Mouse (Mus musculus) kidney, embryonic 14.5 days (tissue): ENCODE data around the gene Bptf. TPM values are rescaled to one million over a fixed set of nuclear protein-coding genes. Genes with fewer than 3 reads are reported as not detected.

Experiments
- ATAC-seq: fragments of 200-750 bp; cut with Nextera tagmentation; 2 replicates; pipeline ENCODE4 v1.8.0; 2017; ENCODE audit warnings: moderate number of reproducible peaks, mild to moderate bottlenecking, moderate TSS enrichment, moderate library complexity; ENCODE audit not compliant: low FRiP score, low TSS enrichment
- H3K27ac ChIP-seq: fragments of 300-500 bp; sonication (generic); 2 replicates; pipeline ENCODE4 v1.5.1; 2014; ENCODE audit warnings: low read depth, mild to moderate bottlenecking, low read length, moderate library complexity, mixed read lengths
- H3K27me3 ChIP-seq: fragments of 300-500 bp; sonication (generic); 2 replicates; pipeline ENCODE4 v1.6.1; 2014; ENCODE audit warnings: mild to moderate bottlenecking, low read length; ENCODE audit not compliant: control insufficient read depth, insufficient read depth
- H3K36me3 ChIP-seq: fragments of 300-500 bp; sonication (generic); 2 replicates; pipeline ENCODE4 v1.6.1; 2014; ENCODE audit warnings: low read length, mixed read lengths; ENCODE audit not compliant: control insufficient read depth, insufficient read depth
- H3K4me1 ChIP-seq: fragments of 300-500 bp; sonication (generic); 2 replicates; pipeline ENCODE4 v1.6.1; 2014; ENCODE audit warnings: low read length, mixed read lengths; ENCODE audit not compliant: control insufficient read depth, insufficient read depth
- H3K4me2 ChIP-seq: fragments of 300-500 bp; sonication (generic); replicated peaks from 2 replicates; pipeline ENCODE4 v1.6.1; 2014; ENCODE audit warnings: low read depth, mild to moderate bottlenecking, low read length
- H3K4me3 ChIP-seq: fragments of 300-500 bp; sonication (generic); 2 replicates; pipeline ENCODE4 v1.5.1; 2014; ENCODE audit warnings: mild to moderate bottlenecking, low read length
- H3K9ac ChIP-seq: fragments of 300-500 bp; sonication (generic); 2 replicates; pipeline ENCODE4 v1.6.1; 2014; ENCODE audit warnings: low read depth, mild to moderate bottlenecking, low read length, moderate library complexity
- H3K9me3 ChIP-seq: fragments of 300-500 bp; sonication (generic); 2 replicates; pipeline ENCODE4 v1.6.1; 2016; ENCODE audit warnings: low read length; ENCODE audit not compliant: control insufficient read depth
- WGBS: fragments of 180-500 bp; shearing (Covaris S2); extraction: QIAGEN DNeasy Blood & Tissue Kit; methylation state at CpG from one replicate; pipeline ENCODE4 v1.1.7; 2014; 5-methylcytosine and 5-hydroxymethylcytosine counted together
- polyA plus RNA-seq: library from polyadenylated mRNA; unstranded; fragments of >200 nt; fragmentation: Nextera tagmentation; extraction: Ambion mirVana; gene quantifications from 2 replicates; pipeline ENCODE4 v1.2.1, GENCODE M21; 2014

Bptf gene
- polyA plus RNA-seq, 1 experiment from 2014 or later = 51.7 TPM

DNA sequence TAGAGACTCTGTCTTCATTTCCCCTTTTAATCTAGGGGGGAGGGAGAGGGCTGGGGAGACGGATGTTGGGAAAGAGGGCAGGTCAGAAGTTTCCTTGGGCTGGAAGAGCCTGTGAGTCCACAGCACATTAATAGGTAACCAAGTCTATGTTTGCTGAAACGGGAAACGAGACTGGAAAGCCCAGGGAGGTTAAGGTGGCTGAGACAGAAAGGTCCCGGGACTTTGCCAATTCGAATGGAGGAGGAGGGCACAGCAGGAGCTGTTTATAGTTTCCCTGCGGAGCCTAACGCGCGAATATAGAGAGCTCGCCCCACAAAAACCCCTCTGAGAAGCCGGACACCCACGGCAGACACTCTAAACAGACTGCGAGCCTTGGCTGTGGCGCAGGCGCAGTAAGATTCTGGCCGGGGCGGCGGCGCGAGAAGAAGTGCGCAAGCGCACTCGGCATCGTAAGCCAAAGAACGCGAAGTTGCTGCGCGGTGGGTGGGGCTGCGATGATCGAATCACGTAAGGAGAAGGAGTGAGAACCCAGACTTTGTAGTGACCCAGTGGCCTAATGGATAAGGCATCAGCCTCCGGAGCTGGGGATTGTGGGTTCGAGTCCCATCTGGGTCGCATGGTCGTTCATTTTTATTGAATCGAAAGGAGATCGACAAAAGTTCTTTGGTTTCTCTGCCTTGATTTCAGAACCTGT lies 119.5 kb downstream of the Bptf start:
- Histone ChIP-seq H3K4me1 (peaks cover 9% of the 10 kb centered on the region; the same call in 1 of the 2 replicates), H3K36me3 (no peaks in the 10 kb centered on the region), H3K27ac (peak overlapping the region; percentile 95), H3K9ac (peak overlapping the region; percentile 75), H3K4me2 (peak overlapping the region; percentile 49), H3K9me3 (no peaks in the 10 kb centered on the region), H3K27me3 (no peaks in the 10 kb centered on the region), H3K4me3 (peak overlapping the region; percentile 61)
- peak; percentile 91 for ATAC-seq
- WGBS = under 1% methylated on average over 37 of the region's 37 CpGs

DNA sequence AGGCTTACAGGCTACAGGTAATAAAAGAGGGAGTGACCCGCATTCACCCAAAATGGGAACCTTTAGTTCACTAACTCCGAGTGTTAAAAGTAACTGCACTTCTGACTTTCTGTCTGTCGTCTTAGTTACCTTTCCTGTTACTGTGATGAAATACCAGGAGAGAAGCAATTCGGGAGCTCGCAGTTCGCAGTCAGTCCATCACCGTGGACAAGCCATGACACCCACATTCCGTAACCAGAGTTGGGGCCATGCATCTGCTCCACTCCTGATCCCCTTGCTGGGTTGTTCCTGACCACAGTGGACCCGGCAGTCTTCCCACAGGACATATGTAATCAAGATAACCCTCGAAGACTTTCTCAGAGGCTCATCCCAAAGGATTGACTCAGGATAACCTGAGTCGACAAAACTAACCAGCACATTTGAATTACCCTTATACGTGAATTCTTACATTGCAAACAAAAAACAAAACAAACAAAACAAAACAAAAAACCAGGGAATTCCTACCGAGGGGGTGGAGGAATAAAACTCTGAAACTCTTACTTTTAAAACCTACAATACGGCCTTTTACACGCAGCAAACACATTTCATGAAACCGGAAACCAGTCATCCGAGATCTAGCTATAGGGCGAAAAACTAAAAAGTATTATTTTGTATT lies 120.1 kb downstream of the Bptf start:
- peak overlapping the region; percentile 49 for H3K4me2 ChIP-seq
- peaks cover 9% of the 10 kb centered on the region; the same call in 1 of the 2 replicates for H3K4me1 ChIP-seq
- peak overlapping the region; percentile 61 for H3K4me3 ChIP-seq
- ATAC-seq = no peak
- H3K36me3 ChIP-seq = no peaks in the 10 kb centered on the region
- no peaks in the 10 kb centered on the region for H3K9me3 ChIP-seq
- H3K27me3 ChIP-seq = no peaks in the 10 kb centered on the region
- 23% methylated on average over 18 of the region's 18 CpGs for WGBS
- H3K9ac ChIP-seq = peak overlapping the region; percentile 75
- H3K27ac ChIP-seq = peak overlapping the region; percentile 95

DNA sequence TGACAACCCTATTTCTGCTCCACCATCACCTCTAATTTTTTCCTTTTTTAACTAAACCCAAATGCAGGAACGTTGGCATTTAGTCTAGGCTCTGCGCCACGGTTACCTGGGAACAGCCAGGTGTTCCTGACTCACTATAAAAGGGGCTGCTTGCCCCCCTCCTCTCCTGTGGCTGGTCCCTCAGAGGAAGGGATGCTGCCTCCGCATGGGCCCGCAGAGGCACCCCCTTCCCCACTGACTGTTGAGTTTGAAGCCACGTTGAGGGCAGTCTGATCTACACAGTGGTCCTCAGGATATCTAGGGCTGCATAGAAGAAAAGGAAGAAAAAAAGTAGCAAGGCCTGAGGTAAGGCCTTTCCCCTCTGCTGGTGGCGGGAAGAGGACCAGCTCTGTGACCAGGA lies 120.8 kb downstream of the Bptf start:
- H3K27me3 ChIP-seq = no peaks in the 10 kb centered on the region
- H3K9ac ChIP-seq = no peak overlapping the region
- H3K4me2 ChIP-seq = peak overlapping the region; percentile 49; the same call in 1 of the 2 replicates
- 74% methylated on average over 7 of the region's 7 CpGs for WGBS
- no peak for ATAC-seq
- no peaks in the 10 kb centered on the region for H3K9me3 ChIP-seq
- H3K4me3 ChIP-seq = peak overlapping the region; percentile 61; the same call in 1 of the 2 replicates
- H3K4me1 ChIP-seq = peaks cover 9% of the 10 kb centered on the region; the same call in 1 of the 2 replicates
- 0 out of 2 replicates have a peak overlapping the region, but pooled peaks have one; percentile 95 for H3K27ac ChIP-seq
- H3K36me3 ChIP-seq = no peaks in the 10 kb centered on the region

DNA sequence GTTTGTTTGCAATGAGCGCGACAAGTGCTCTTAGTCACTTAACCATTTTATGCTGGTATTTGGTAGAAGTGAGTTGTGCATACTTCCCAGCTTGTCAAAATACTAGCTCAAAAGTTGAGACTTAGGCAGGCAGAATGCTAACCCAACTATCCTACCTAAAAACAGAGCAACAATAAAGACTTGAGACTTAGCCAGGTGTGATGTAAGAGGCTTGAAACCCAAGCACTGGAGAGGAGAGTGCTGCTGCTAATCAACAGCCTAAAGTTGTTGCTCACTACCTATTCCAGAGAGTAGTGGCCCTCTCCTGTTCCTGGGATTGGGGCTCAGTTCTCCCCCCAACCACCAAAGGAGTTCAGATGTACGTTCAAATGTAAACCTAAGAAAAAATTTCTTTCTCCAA lies 121.5 kb downstream of the Bptf start:
- no peak overlapping the region for H3K4me3 ChIP-seq
- H3K4me2 ChIP-seq = no peak overlapping the region
- WGBS = 94% methylated on average over 3 of the region's 3 CpGs
- H3K4me1 ChIP-seq = peaks cover 9% of the 10 kb centered on the region; the same call in 1 of the 2 replicates
- no peak overlapping the region for H3K9ac ChIP-seq
- no peaks in the 10 kb centered on the region for H3K36me3 ChIP-seq
- no peak overlapping the region for H3K27ac ChIP-seq
- no peak for ATAC-seq
- no peaks in the 10 kb centered on the region for H3K9me3 ChIP-seq
- H3K27me3 ChIP-seq = no peaks in the 10 kb centered on the region

DNA sequence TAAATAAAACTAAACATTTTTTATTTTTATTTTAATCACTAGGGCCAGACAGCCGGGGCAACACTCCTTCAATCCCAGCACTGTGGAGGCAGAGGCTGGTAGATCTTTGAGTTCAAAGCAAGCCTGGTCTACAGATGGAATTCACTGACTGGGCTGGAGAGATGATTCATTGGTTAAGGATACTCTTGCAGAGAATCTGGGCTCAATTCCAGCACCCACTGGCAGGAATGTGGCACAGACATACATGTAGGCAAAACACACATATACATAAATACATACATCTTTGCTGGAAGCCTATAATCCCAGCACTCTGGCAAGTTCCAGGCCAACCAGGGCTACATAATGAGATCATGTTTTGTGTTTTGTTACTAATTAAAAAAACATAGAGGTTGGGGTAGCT lies 126.4 kb downstream of the Bptf start:
- no peak overlapping the region for H3K4me2 ChIP-seq
- 0 out of 2 replicates have a peak, but pooled peaks cover 4% of the 10 kb centered on the region for H3K4me1 ChIP-seq
- H3K27ac ChIP-seq = no peak overlapping the region
- H3K27me3 ChIP-seq = no peaks in the 10 kb centered on the region
- H3K36me3 ChIP-seq = no peaks in the 10 kb centered on the region
- ATAC-seq = no peak
- WGBS = 89% methylated on average over 1 of the region's 1 CpGs
- H3K9ac ChIP-seq = no peak overlapping the region
- no peak overlapping the region for H3K4me3 ChIP-seq
- no peaks in the 10 kb centered on the region for H3K9me3 ChIP-seq

DNA sequence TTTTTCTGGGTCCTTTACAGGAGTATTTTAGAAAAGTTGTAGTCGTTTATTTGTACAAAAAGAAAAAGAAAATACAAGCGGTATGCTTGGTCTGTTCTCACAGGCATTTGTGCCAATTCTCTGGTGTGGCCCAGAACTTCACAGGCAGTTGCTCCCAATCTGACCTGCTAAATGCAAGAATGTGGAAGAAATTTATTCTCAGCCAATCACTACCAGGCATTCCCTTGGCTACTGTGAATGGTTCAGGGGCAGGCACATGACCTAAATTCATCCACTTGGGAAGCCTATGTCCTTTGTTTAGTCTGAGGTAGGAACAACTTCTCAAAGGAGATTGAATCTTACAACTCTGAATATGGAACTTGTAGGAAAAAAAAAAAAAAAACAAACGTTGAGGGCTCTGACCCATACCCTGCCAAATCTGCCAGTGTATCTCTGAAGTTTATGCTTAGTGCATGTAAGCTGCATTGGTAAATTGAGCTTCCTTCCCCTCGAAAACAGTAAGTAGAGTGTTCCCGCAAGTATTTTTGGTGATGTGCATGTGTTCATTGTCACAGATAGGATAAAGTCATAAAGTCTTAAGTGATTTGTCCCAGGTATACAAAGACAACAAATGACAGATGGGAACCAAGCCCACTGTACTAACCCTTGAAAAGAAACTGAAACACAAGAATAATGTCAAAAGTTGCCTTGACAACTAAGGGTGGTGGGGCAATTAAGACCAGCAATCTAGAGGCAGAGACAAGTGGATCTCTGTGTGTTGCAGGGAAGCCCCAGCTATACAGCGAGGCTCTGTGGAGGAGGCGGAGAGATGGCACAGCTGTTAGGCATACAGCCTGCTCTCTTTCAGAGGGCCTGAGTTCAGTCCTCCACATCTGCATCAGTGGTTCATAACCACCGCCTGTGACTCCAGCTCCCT lies 129.9 kb downstream of the Bptf start:
- no peak overlapping the region for H3K27ac ChIP-seq

DNA sequence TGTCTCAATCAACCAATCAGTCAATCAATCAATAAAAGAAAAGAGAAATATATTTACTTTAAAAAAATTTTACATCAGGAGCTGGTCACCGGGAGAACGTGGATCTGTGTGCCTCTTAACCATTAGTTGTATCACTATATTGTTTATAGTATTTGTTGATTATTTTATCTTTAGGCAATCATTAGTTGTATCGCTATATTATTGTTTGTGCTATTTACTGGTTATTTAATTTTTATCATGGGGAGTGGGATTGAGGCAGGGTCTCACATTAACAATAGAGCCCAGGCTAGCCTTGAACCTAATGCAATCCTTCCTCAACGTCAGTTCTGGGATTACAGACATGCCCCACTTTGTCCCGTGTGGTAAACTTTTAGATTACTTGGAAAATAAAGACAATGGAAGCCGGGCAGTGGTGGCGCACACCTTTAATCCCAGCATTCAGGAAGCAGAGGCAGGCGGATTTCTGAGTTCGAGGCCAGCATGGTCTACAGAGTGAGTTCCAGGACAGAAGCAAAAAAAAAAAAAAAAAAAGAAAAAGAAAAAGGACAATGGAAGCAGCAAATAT lies 131.9 kb downstream of the Bptf start:
- Histone ChIP-seq H3K27ac (peak overlapping the region; percentile 59; the same call in 1 of the 2 replicates), H3K4me1 (peaks cover 4% of the 10 kb centered on the region; the same call in 1 of the 2 replicates), H3K4me3 (peak overlapping the region; percentile 33; the same call in 1 of the 2 replicates), H3K9ac (peak overlapping the region; percentile 55; the same call in 1 of the 2 replicates), H3K27me3 (no peaks in the 10 kb centered on the region), H3K36me3 (peaks cover 23% of the 10 kb centered on the region), H3K4me2 (peak overlapping the region; percentile 56), H3K9me3 (no peaks in the 10 kb centered on the region)
- 86% methylated on average over 9 of the region's 9 CpGs for WGBS
- no peak for ATAC-seq

More for the DNA sequence above, 129.9 kb downstream of the Bptf start:
- ATAC-seq = no peak
- Histone ChIP-seq H3K27me3 (no peaks in the 10 kb centered on the region), H3K36me3 (peaks cover 3% of the 10 kb centered on the region; the same call in 1 of the 2 replicates), H3K4me3 (no peak overlapping the region), H3K9me3 (no peaks in the 10 kb centered on the region), H3K4me2 (no peak overlapping the region), H3K4me1 (peaks cover 4% of the 10 kb centered on the region; the same call in 1 of the 2 replicates), H3K9ac (no peak overlapping the region)
- 44% methylated on average over 8 of the region's 8 CpGs for WGBS

DNA sequence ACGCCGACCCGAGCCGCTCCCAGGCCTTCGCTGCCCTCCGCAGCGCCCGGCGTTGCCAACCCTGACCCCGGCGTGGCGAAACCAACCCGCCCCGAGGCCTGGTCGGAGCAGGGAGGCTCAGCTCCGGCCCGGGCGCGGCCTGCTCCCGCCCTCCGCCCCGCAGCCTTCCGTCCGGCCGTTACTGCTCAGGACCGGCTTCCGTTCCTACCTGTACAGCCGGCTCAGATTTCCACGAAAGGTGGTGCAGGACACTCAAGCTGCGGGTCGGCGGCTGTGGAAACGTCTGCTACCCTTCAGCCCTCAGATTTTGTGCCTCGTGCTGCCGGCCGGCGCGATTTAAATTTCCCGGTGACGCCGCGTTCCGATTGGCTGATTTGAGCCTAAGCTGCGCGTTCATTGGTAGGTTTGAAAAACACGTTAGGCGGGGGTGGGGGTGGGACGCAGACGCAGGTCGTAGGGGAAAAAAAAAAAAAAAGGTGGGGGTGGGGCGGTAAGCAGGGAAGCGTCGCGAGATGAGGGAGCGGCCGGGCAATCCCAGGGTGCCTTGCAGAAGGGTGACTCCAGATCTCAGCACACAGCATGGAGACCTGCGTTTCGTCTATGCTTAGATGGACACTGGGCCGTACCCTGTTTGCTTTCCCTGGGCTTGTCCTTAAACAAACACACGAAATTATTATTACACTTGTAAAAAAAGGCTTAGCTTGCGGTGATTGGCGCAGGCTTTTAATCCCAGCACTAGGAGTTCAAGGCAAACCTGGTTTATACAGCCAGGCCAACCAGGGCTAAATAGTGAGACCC lies 132.6 kb downstream of the Bptf start, which contains the start of gene Kpna2:
Gene Kpna2 (minus strand): TSS at position 391 of the 798 bp plus-strand sequence.
- WGBS = under 1% methylated on average over 58 of the region's 62 CpGs
- H3K9ac ChIP-seq = peak within 1 kb of the TSS; percentile 96
- peak; percentile 94 for ATAC-seq

More for the DNA sequence above, 132.6 kb downstream of the Bptf start, which contains the start of gene Kpna2:
- Histone ChIP-seq H3K36me3 (peaks cover 30% of the 10 kb centered on the region), H3K27me3 (no peaks in the 10 kb centered on the region), H3K9me3 (no peaks in the 10 kb centered on the region), H3K27ac (peak within 1 kb of the TSS; percentile 79), H3K4me3 (peak within 1 kb of the TSS; percentile 91), H3K4me2 (peak within 1 kb of the TSS; percentile 56), H3K4me1 (peaks cover 4% of the 10 kb centered on the region; the same call in 1 of the 2 replicates)
